Comparison of ENCODE assay signal across 14 mouse cellular contexts in the genomic region with DNA sequence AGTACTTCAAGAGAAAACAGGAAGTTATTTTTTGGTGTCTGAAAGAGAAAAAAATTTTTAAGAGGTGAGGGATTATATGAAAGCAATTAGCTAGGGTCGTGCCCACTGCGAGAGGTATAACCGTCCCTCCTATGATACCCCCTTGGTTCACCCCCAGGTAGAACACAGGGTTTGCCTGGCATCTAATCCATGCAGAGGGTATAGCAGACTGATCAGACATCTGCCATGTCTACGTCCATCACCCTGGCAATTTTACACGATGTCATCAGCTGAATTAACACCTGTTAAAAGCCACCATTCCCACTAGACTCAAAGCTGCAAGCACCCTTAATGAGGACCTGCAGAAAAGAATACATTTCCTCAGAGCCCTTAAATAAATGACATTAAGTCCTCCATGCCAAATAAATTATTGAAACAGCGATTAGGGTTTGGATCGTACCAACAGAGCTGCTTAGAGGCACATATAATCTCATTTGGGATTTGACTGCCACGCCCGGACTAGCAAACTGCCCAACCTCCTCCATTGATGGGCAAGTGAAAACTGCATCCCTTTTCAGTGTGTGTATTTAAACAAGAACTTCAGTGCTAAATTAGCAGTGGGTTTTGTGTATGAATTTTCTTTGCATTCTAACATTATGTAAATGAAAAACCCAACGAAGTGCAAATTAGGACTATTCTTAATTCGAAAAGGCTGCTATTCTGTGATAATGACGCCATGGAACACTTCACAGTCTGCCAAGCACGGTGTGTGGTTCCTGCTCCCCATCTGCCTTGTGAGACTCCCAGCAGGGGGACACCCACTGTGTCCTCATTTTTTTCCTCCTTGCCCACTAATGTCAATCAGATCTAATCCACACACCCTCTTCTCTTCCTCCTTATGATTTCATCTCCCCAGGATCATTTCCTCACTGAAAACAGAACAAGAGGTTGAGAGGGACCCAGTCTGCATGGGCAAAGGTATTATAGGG. TPM values are rescaled to one million over a fixed set of nuclear protein-coding genes. Genes with fewer than 3 reads are reported as not detected.
DNase-seq lines count a peak whose midpoint lies in the region; TF ChIP-seq lines count a peak whose summit lies in the region.
"Had no signal": no experiment of that assay in that cellular context is flagged by ENCODE, and none has a peak within 500 bp of the region (broad histone marks: within the 10 kb centered on the region; RNA-seq: fewer than 3 reads in every experiment).

No protein-coding gene starts in this region.

- H3K4me3 ChIP-seq in left cerebral cortex, adult 2 months: no peak overlapping the region
- H3K4me3 ChIP-seq: hindbrain, embryonic 10.5 days; liver, embryonic 13.5 days; myocyte had no signal

- DNase-seq in left cerebral cortex, postnatal 14 days (ENCODE audit: low spot score in 2 of 2): peak; percentile 67 to 81
- DNase-seq in left cerebral cortex, adult 2 months (ENCODE audit: extremely low spot score in 1 of 2, low spot score in 2 of 2): no peak
- peak; percentile 94 for DNase-seq in brain, adult 2 months (ENCODE audit: low read depth, low spot score)
- peak; percentile 86 for DNase-seq in cerebellum, adult 8-10 months
- peak; percentile 58 to 73 for DNase-seq in left cerebral cortex, postnatal 36 days (ENCODE audit: low spot score in 2 of 2)
- no peak for DNase-seq in heart, postnatal 14 days
- no peak for DNase-seq in heart, postnatal 25 days (ENCODE audit: low spot score)
- DNase-seq: heart, adult 18-20 months; kidney, adult 8-10 months; liver, embryonic 13.5 days; lung, postnatal 4 days; thymus, adult 2 months had no signal

- TF ChIP-seq CTCF in left cerebral cortex, adult 2 months (IDR thresholded peaks at IDR 0.05): no peak; the same call in none of the 2 replicates

- no peak overlapping the region for H3K27ac ChIP-seq in left cerebral cortex, adult 2 months
- H3K27ac ChIP-seq: hindbrain, embryonic 10.5 days; liver, embryonic 13.5 days had no signal

- intact Hi-C loops in left cerebral cortex, postnatal 14 days (cut with DNase I): no loop called here
- intact Hi-C loops in left cerebral cortex, adult 2 months (cut with DNase I): loop anchor here (1.0 kb wide), 1 partner anchor 52 kb away; no protein-coding TSS in a partner anchor
- intact Hi-C loops in left cerebral cortex, postnatal 36 days (cut with DNase I): loop anchor here (10.0 kb wide), 1 partner anchor 54 kb away; no protein-coding TSS in a partner anchor
- intact Hi-C loops in heart, postnatal 14 days (cut with DNase I): no loop called here
- intact Hi-C loops in heart, postnatal 25 days (cut with DNase I): no loop called here

RNA-seq across cellular contexts. Expression of gene Sorl1, which starts 7.0 kb away (rescaled TPM):
- total RNA-seq in left cerebral cortex, postnatal 14 days (2021): 100 to 1,000 TPM; 137 to 158 TPM
- total RNA-seq in left cerebral cortex, adult 2 months (2021): 100 to 1,000 TPM; 238 to 239 TPM
- 100 to 1,000 TPM; 205 to 221 TPM for total RNA-seq in left cerebral cortex, postnatal 36 days (2021)
- total RNA-seq in heart, postnatal 14 days (2021): 10 to 100 TPM; 10.2 to 11.3 TPM
- 10 to 100 TPM; 11.1 to 15.5 TPM for total RNA-seq in heart, postnatal 25 days (2021)

Comparison
In these comparisons a context has a peak if more than half of its experiments do, and no peak if none do; other contexts are left out.
1. DNase-seq: peak in left cerebral cortex, postnatal 14 days (2 of 2), brain, adult 2 months (single experiment), cerebellum, adult 8-10 months (single experiment) and left cerebral cortex, postnatal 36 days (2 of 2); none in left cerebral cortex, adult 2 months (0 of 2), heart, postnatal 14 days (0 of 2) and heart, postnatal 25 days (single experiment).
2. intact Hi-C loops: an anchor here in left cerebral cortex, adult 2 months (1.0 kb wide) and left cerebral cortex, postnatal 36 days (10.0 kb wide); none called in left cerebral cortex, postnatal 14 days, heart, postnatal 14 days and heart, postnatal 25 days.
3. RNA of gene Sorl1, which starts 7.0 kb away (total RNA-seq): 238 to 239 TPM in left cerebral cortex, adult 2 months, 205 to 221 TPM in left cerebral cortex, postnatal 36 days and 137 to 158 TPM in left cerebral cortex, postnatal 14 days; 11.1 to 15.5 TPM in heart, postnatal 25 days and 10.2 to 11.3 TPM in heart, postnatal 14 days; every median in the first group is over 4 times any median in the second.